Mouse (Mus musculus) intestine, postnatal 0 days (tissue): ENCODE measurements around the gene Wdr5. TPM values are rescaled to one million over a fixed set of nuclear protein-coding genes. Genes with fewer than 3 reads are reported as not detected.
A peak's percentile ranks its signal among the peaks of the same experiment; 100 is the strongest.
"Not testable (repeated sequence)": the region's sequence is repeated elsewhere in the genome, so short reads cannot be mapped to it uniquely, and the experiment has no call there.

Experiments
- ATAC-seq: fragments of 200-750 bp; cut with Nextera tagmentation; 2 replicates; pipeline ENCODE4 v1.8.0; 2017; ENCODE audit warnings: mild to moderate bottlenecking, moderate TSS enrichment, moderate library complexity
- H3K27ac ChIP-seq: fragments of 300-500 bp; sonication (generic); 2 replicates; pipeline ENCODE4 v1.5.1; 2014; ENCODE audit warnings: mild to moderate bottlenecking, low read depth, low read length, moderate library complexity
- H3K27me3 ChIP-seq: fragments of 300-500 bp; sonication (generic); replicated peaks from 2 replicates; pipeline ENCODE4 v1.6.1; 2014; ENCODE audit warnings: low read length, mixed read lengths; ENCODE audit not compliant: control insufficient read depth, insufficient read depth
- H3K36me3 ChIP-seq: fragments of 300-500 bp; sonication (generic); 2 replicates; pipeline ENCODE4 v1.6.1; 2014; ENCODE audit warnings: mild to moderate bottlenecking, moderate library complexity; ENCODE audit not compliant: control insufficient read depth, insufficient read depth
- H3K4me1 ChIP-seq: fragments of 300-500 bp; sonication (generic); replicated peaks from 2 replicates; pipeline ENCODE4 v1.6.1; 2014; ENCODE audit warnings: antibody characterized with exemption, low read length, mixed read lengths; ENCODE audit not compliant: control insufficient read depth, insufficient read depth
- H3K4me2 ChIP-seq: fragments of 300-500 bp; sonication (generic); replicated peaks from 2 replicates; pipeline ENCODE4 v1.6.1; 2014; ENCODE audit warnings: low read depth, mild to moderate bottlenecking, moderate library complexity
- H3K4me3 ChIP-seq: fragments of 300-500 bp; sonication (generic); 2 replicates; pipeline ENCODE4 v1.5.1; 2014; ENCODE audit warnings: low read depth, low read length
- H3K9ac ChIP-seq: fragments of 300-500 bp; sonication (generic); 2 replicates; pipeline ENCODE4 v1.6.1; 2014; ENCODE audit warnings: mild to moderate bottlenecking, low read depth, low read length
- H3K9me3 ChIP-seq: fragments of 300-500 bp; sonication (generic); 2 replicates; pipeline ENCODE4 v1.6.1; 2016; ENCODE audit warnings: mixed run types; ENCODE audit not compliant: control insufficient read depth
- CTCF ChIP-seq: sonication (generic); IDR thresholded peaks from 2 replicates; pipeline ENCODE4 v1.5.1; 2016; ENCODE audit warnings: low read depth, mild to moderate bottlenecking, control low read depth, antibody characterized with exemption, moderate library complexity
- WGBS: fragments of 180-500 bp; shearing (Covaris S2); extraction: QIAGEN DNeasy Blood & Tissue Kit; methylation state at CpG from one replicate; pipeline ENCODE4 v1.1.7; 2014; 5-methylcytosine and 5-hydroxymethylcytosine counted together
- polyA plus RNA-seq: library from polyadenylated mRNA; unstranded; fragments of >200 nt; fragmentation: Nextera tagmentation; extraction: Ambion mirVana; gene quantifications from 2 replicates; pipeline ENCODE4 v1.2.1, GENCODE M21; 2015

Wdr5 gene
- polyA plus RNA-seq, 1 experiment from 2014 or later, result 15.6 TPM

- Histone ChIP-seq H3K27ac (no peak overlapping the region), H3K27me3 (no peaks in the 10 kb centered on the region), H3K36me3 (no peaks in the 10 kb centered on the region; the same call in 1 of the 2 replicates), H3K9ac (no peak overlapping the region), H3K4me2 (no peak overlapping the region), H3K4me3 (no peak overlapping the region), H3K9me3 (peaks cover 7% of the 10 kb centered on the region; the same call in 1 of the 2 replicates), H3K4me1 (no peaks in the 10 kb centered on the region)
- ATAC-seq, result no peak
- WGBS, result 92% methylated on average over 3 of the region's 3 CpGs
- TF ChIP-seq CTCF, result 0 out of 2 replicates have a peak, but pooled peaks have one; percentile 14
These were observed 21.0 kb upstream of the Wdr5 start for GRCm38 (mm10) chr2:27493971-27494370.

- peak overlapping the region; percentile 58 for H3K4me2 ChIP-seq
- no peaks in the 10 kb centered on the region for H3K27me3 ChIP-seq
- peaks cover 7% of the 10 kb centered on the region; the same call in 1 of the 2 replicates for H3K9me3 ChIP-seq
- no peak overlapping the region for H3K9ac ChIP-seq
- H3K27ac ChIP-seq, result no peak overlapping the region
- H3K4me1 ChIP-seq, result no peaks in the 10 kb centered on the region
- 61% methylated on average over 23 of the region's 23 CpGs for whole genome bisulfite sequencing
- no peaks in the 10 kb centered on the region; the same call in 1 of the 2 replicates for H3K36me3 ChIP-seq
- TF ChIP-seq CTCF, result no peak
- peak overlapping the region; percentile 22 for H3K4me3 ChIP-seq
- ATAC-seq, result no peak
These were observed 18.4 kb upstream of the Wdr5 start for GRCm38 (mm10) chr2:27496391-27497028.

- ATAC-seq, result no peak
- Histone ChIP-seq H3K9me3 (no peaks in the 10 kb centered on the region), H3K4me2 (no peak overlapping the region), H3K4me3 (no peak overlapping the region), H3K36me3 (no peaks in the 10 kb centered on the region), H3K27ac (no peak overlapping the region), H3K27me3 (no peaks in the 10 kb centered on the region), H3K9ac (no peak overlapping the region), H3K4me1 (0 out of 2 replicates have a peak, but pooled peaks cover 5% of the 10 kb centered on the region)
- WGBS, result 61% methylated on average over 7 of the region's 7 CpGs
- no peak for TF ChIP-seq CTCF
These were observed 10.7 kb upstream of the Wdr5 start for GRCm38 (mm10) chr2:27504113-27504885.

- 10% methylated on average over 6 of the region's 6 CpGs for WGBS
- peak; percentile 63 for ATAC-seq
- H3K4me3 ChIP-seq, result no peak overlapping the region
- H3K9me3 ChIP-seq, result no peaks in the 10 kb centered on the region
- H3K9ac ChIP-seq, result peak overlapping the region; percentile 17; the same call in 1 of the 2 replicates
- no peak overlapping the region for H3K4me2 ChIP-seq
- TF ChIP-seq CTCF, result peak; percentile 53
- no peak overlapping the region for H3K27ac ChIP-seq
- 0 out of 2 replicates have a peak, but pooled peaks cover 5% of the 10 kb centered on the region for H3K4me1 ChIP-seq
- H3K27me3 ChIP-seq, result no peaks in the 10 kb centered on the region
- no peaks in the 10 kb centered on the region for H3K36me3 ChIP-seq
These were observed 9.4 kb upstream of the Wdr5 start for GRCm38 (mm10) chr2:27505539-27505938.

- H3K4me1 ChIP-seq, H3K27ac ChIP-seq, H3K27me3 ChIP-seq, H3K4me3 ChIP-seq, H3K36me3 ChIP-seq, H3K9me3 ChIP-seq, ATAC-seq, H3K9ac ChIP-seq, H3K4me2 ChIP-seq: not testable (repeated sequence)
- WGBS, result 75% methylated on average over 4 of the region's 4 CpGs
These were observed 8.3 kb upstream of the Wdr5 start for GRCm38 (mm10) chr2:27506658-27507057.

- H3K4me3 ChIP-seq, result no peak within 1 kb of the TSS
- ATAC-seq, result no peak
- H3K9ac ChIP-seq, result no peak within 1 kb of the TSS
- no peak within 1 kb of the TSS for H3K4me2 ChIP-seq
- H3K27ac ChIP-seq, result no peak within 1 kb of the TSS
- no peak for TF ChIP-seq CTCF
- no peaks in the 10 kb centered on the region for H3K27me3 ChIP-seq
- no peaks in the 10 kb centered on the region for H3K36me3 ChIP-seq
- 73% methylated on average over 4 of the region's 4 CpGs for WGBS
- H3K4me1 ChIP-seq, result 0 out of 2 replicates have a peak, but pooled peaks cover 5% of the 10 kb centered on the region
- no peaks in the 10 kb centered on the region for H3K9me3 ChIP-seq
These were observed 7.4 kb upstream of the Wdr5 start, which contains the start of gene Brd3 for GRCm38 (mm10) chr2:27507562-27507961. Gene Brd3, minus strand, starts transcription at chr2:27507662.
